Mouse (Mus musculus) erythroid progenitor cell, adult 5-6 weeks (primary cell): ENCODE results near the gene Timm44. TPM values are rescaled to one million over a fixed set of nuclear protein-coding genes. Genes with fewer than 3 reads are reported as not detected.
"Not testable (repeated sequence)": the region's sequence is repeated elsewhere in the genome, so short reads cannot be mapped to it uniquely, and the experiment has no call there.

ENCODE experiments used
- ATAC-seq: replicated peaks from 2 replicates; pipeline ENCODE4 v1.8.0; 2016; ENCODE audit warnings: moderate number of reproducible peaks, mild to moderate bottlenecking, moderate TSS enrichment, inconsistent platforms; ENCODE audit not compliant: poor library complexity, low FRiP score, severe bottlenecking
- total RNA-seq, 2 experiments: library from RNA; stranded (forward) in 1 of 2; stranded (reverse) in 1 of 2; fragments of 150-400 nt in 1 of 2; fragments of 186-747, 209-891 nt in 1 of 2; gene quantifications; 2 replicates each; pipeline versions ENCODE4 v1.2.3 to v1.2.4; 2015 to 2017; ENCODE audit warnings: low replicate concordance in 2 of 2

Gene Timm44
- total RNA-seq, 2 experiments from 2014 or later, result 30.6 to 36.9 TPM

- ATAC-seq, result no peak
Measured at GRCm38 (mm10) chr8:4265160-4265914, 10.4 kb downstream of the Timm44 start.

- no peak for ATAC-seq
Measured at GRCm38 (mm10) chr8:4263105-4263791, 12.5 kb downstream of the Timm44 start.

DNA sequence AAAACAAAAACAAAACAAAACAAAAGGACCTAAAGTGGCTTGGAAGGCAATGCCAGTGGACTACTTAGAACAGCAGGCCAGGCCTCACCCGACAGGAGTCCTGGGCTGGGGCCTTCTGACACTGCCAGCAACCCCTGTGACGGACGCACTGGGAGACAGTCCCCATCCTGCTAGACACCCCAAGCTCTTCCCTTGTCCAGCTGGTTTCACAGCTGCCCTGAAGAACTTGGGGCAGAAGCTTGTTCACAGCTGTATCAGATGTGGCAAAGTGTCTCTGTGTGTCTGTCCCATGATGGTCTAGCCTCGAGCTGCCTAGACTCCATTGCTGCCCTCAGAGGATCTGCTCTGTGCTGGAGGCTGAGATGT lies 15.9 kb downstream of the Timm44 start:
- no peak for ATAC-seq

DNA sequence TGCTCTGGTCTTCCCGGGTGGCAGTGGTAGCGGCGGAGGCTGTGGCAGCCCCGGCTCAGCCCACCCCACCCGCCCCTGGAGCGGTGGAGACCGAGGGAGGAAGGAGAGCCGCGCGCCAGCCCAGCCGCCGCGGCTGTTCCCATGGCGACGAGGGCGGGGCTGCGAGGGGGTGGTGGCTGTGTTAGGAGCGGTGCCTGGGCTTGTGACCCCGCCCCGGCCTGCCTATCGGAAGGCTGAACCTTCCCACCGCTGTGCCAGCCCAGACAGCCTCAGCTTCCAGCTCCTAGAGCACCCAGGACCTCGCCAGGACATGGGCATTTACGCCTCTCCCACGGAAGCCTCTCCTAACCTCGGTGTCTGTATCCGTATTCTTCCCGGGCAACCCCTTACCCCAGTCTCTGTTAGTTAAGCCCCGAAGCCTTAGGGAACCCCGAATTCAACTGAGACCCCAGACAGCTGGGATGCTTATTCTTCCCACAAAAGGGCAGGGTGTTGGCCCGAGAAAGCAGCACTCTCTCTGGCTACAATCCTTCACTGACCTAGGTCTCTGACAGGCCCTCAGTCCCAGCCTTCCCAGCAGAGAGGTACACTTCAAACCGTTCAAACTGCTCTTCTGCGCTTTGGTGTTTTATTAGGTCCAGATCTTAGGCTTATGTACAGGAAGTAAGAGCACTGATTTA lies 16.4 kb downstream of the Timm44 start, which contains the start of gene Ctxn1:
Gene Ctxn1 (minus strand): TSS at position 150 of the 680 bp plus-strand sequence.
- peak; percentile 93 for ATAC-seq

DNA sequence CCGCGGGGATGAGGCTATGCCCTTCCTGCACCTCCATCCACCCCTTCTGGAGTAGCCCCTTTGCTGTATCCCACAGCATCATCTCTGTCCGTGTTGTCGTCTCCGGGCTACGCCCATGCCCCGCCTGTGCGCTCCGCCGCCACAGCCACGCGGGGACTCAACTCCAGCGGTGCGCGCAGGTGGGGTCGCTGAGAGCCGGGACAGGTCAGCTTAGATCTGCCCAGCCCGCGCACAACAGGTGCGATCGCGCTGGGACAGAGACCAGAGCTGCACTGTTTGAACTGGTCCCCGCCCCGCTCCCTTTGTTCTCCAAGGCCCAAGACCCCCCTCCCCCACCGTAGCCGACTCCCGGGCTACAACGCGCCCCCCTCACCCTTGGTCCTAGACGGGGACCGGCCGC lies 17.0 kb downstream of the Timm44 start:
- peak; percentile 47 for ATAC-seq

GRCm38 (mm10) chr8:4258233-4258632 lies 17.5 kb downstream of the Timm44 start:
- peak; percentile 52 for ATAC-seq

DNA sequence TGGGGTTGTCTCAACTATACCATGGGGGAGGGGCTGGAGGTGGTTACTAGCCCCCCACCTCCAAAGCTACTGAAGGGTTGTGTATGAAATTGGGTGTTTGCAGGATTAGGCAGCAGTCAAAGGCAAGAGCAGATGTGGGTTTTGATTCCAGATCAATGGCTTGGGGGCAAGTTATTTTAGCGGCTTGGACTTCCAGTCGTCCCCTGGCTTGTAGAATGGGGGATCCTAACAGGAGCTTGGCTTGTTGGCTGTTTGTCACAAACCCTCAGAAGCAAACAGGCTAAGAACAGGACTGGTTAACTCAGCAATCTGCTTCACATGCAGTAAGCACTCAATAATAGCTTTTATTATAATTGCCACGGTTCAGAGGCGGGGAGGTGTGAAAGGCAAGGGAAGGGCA lies 18.4 kb downstream of the Timm44 start:
- ATAC-seq, result no peak

GRCm38 (mm10) chr8:4256911-4257310 lies 18.8 kb downstream of the Timm44 start:
- ATAC-seq, result no peak

DNA sequence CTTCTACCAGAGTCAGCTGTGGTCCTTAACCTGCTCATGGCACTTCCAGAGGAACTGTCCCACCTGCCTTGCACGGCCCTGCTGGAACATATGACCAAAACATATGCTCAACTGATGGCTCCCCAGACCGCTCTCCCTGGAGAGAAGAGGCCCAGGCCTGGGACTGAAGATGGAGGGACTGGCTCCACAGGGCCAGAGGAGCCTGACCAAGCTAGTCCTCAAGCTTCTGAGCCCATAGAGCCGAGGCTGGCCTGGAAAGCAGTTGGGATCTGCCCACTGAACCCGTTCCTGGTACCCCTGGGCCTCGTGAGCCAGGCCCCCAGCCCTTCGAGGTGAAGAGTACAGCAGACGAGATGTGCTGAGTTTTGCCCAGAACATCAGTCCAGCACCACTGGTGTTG lies 20.2 kb downstream of the Timm44 start:
- ATAC-seq, result not testable (repeated sequence)

- ATAC-seq, result no peak
Measured at GRCm38 (mm10) chr8:4254001-4254400, 21.7 kb downstream of the Timm44 start.

DNA sequence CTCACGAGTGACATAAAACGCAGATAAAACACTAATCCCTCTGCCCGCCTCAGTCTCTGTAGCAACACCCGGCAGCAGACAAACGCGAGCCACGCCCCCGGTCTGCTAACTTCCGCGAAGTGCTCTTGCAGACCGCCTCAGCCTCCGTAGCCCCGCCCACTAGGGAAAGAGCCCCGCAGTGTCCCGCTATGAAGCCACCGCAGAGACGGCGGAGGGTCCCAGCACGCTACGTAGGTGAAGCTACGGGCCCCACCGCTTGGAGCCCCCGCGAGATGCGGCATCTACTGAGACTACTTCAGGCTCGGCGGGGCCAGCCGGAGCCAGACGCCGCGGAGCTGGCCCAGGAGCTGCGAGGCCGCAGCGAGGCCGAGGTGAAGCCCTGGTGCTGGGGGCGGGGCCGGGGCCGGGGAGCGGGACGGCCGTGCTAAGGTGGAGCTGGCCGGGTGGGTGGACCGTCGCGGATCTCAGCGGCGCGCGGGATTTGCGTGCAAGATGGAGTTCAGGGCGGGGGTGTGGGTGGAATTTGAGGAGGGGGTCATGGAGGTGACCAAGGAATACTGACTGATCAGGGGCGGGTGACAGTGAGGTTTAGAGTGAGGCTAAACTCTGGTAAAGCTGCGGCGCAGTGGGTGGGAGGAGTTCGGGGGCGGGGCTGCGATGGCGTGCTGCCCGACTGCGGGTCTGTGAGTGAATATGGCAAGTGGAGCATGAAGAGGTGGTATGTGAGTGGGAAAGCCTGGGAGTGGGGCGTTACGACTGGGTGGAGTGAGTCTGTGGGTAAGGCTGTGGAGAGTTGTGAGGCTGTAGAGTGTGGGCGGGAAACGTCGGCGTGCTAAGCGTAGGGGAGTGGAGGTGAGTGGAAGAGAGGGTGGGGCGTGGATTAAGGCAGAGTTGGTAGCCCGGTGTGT lies 22.5 kb downstream of the Timm44 start, which contains the start of gene Snapc2:
Gene Snapc2 (plus strand): TSS at position 147 of the 908 bp plus-strand sequence.
- peak; percentile 88 for ATAC-seq

DNA sequence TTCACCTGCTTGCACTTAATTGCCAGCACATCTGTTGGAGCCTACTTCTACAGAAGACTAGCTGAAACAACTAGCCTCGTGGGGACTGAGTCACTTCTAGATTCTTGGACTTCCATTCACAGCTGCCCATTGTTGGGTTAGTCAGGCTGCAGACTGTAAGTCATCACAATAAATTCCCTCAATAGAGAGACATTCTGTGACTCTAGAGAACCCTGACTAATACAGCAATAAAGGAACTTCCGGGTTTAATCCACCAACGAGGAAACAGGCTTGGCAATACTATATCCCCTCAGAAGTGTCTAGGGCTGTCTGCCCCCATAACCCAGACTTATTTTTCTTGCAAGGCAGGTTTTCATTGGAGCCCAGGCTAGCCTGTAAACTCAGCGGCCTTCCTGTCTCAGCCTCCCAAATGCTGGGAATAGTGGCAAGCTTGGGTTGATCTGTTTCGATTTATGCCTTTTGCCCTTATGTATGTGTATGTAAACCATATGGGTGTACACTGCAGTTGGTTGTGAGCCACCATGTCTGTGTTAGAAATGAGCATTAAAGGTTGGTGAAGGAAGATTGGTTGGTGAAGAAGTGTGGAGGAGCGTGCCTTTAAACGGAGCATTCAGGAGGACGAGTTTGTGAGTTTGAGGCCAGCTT lies 23.5 kb downstream of the Timm44 start:
- ATAC-seq, result no peak

DNA sequence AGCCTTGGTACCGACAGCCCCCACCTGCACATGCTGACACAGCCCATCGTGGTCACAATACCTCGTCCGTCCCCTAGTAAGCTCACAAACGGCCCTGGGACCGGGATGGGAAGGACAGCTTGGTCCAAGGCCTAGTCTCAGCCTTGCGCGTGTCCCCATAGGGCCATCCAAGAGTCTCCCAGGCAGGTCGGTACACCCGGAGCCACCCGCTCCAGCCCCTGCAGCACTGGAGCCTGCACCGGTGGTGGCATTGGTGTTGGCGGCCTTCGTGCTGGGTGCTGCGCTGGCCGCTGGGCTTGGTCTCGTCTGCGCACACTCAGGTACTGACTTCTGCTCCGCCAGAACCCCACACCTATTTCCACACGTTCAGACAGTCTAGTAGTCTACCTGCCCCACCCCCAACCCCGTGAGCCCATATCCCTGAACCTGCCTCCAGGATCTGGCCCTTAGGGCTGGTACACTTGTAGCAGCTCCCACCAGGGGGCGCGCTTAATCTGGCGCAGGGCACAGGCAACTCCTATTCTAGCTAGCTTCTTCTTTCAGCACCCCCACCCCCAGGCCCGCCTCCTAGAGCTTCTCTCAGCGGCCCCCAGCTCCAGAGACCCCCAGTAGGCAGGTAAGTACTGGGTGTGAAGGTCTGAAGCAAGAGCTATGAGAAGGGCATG lies 25.3 kb downstream of the Timm44 start:
- ATAC-seq, result peak; percentile 52

DNA sequence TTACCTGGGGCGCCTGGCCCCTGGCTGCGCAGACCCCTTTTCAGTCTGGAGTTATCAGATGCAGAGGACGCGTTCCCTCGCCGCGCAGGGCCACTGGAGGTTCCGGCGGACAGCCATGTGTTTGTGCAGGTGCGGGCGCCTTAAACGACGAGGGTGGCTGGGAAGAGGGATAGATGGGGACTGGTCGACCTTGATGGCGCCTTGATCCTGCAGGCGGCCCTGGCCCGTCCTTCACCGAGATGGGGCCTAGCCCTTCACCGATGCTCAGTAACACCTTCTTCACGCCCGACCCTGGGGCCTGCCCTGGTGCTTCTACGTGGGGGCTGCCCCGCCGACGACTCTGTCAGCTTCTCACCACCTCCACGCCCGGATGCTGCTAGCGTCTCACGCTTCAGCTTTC lies 26.5 kb downstream of the Timm44 start:
- ATAC-seq, result no peak

- ATAC-seq, result no peak
Measured at GRCm38 (mm10) chr8:4247951-4248540, 27.7 kb downstream of the Timm44 start, which contains the start of gene Tgfbr3l. Gene Tgfbr3l (plus strand): TSS chr8:4248214.

DNA sequence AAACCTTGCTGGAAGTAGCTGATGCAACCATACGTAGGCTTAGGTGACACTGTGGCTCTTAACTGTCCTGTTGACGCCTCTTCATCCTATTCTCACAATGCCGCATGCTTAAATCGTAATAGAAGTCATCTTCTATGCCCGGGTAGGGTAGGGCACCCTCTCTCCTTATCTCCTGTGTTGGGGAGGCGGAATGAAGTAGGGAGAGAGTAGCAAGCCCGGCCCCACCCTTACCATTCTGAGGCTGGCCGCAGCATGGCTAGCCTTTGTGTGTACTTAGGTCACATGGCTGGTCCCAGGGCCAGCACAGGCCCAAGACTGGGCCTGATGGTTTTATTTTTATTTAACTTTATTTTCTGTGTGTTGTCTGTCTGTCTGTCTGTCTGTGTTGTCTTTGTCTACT lies 28.5 kb downstream of the Timm44 start:
- ATAC-seq, result no peak

DNA sequence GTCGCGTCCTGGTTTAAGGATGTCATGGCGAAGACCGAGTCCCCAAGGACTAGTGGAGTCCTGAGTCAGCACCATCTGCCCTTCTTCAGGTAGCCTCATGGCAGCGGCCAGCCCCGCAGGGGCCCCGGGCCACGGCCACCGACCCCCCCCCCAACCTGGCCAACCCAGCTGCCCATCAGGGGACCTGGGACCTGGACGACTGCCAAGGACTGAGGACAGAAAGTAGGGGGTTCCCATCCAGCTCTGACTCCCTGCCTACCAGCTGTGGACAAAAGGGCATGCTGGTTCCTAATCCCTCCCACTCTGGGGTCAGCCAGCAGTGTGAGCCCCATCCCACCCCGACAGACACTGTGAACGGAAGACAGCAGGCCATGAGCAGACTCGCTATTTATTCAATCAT lies 30.0 kb downstream of the Timm44 start:
- no peak for ATAC-seq

GRCm38 (mm10) chr8:4245061-4245460 lies 30.7 kb downstream of the Timm44 start:
- no peak for ATAC-seq
